In the genomic region with DNA sequence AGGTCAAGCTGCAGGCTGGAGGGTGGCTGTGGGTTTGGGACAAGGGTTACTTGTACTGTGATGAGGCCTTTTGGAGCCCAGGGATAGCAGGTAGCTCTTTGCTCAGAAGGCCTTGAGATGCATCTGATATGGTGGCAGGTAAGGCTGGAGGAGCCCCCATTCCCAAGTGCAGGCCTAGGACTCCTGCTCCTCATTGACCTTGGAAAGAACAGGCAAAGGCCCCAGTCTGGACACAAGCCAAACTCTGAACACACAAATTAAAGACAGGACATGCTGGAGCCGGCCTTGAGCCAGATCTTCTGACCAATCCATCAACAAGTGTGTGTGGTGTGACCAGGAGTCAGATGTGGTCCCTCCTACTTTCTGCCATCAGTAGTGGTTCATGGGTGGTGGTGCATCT, we compare ENCODE assay signal across 8 mouse cellular contexts. TPM values are rescaled to one million over a fixed set of nuclear protein-coding genes. Genes with fewer than 3 reads are reported as not detected.
A peak's percentile ranks its signal among the peaks of the same experiment; 100 is the strongest.
DNase-seq lines count a peak whose midpoint lies in the region; ATAC-seq lines count a peak whose summit lies in the region.

No protein-coding gene starts in this region.

- no peaks in the 10 kb centered on the region for H3K27me3 ChIP-seq in hindbrain, embryonic 14.5 days (ENCODE audit: control insufficient read depth, insufficient read depth, low read length)

- H3K36me3 ChIP-seq in hindbrain, embryonic 14.5 days (replicated peaks; ENCODE audit: control insufficient read depth, insufficient read depth) = no peaks in the 10 kb centered on the region; the same call in 1 of the 2 replicates

- peak overlapping the region; percentile 79 for H3K4me2 ChIP-seq in hindbrain, embryonic 14.5 days (replicated peaks)

- H3K4me1 ChIP-seq in hindbrain, embryonic 14.5 days (replicated peaks; ENCODE audit: control insufficient read depth, insufficient read depth, low read length) = peaks cover 52% of the 10 kb centered on the region

- 29% methylated on average over 1 of the region's 1 CpGs for WGBS in hindbrain, embryonic 14.5 days

- peak; percentile 82 to 85 for DNase-seq in adrenal gland, adult (ENCODE audit: inconsistent age in 2 of 2, low spot score in 1 of 2)
- no peak for DNase-seq in adrenal gland, adult 18-20 months (ENCODE audit: low spot score in 2 of 2)
- peak; percentile 40 for DNase-seq in right cerebral cortex, postnatal 4 days
- no peak for DNase-seq in right cerebral cortex, postnatal 36 days (ENCODE audit: low spot score in 2 of 2)
- DNase-seq in hindbrain, embryonic 14.5 days (ENCODE audit: low spot score) = no peak
- DNase-seq in ovary, adult 18-20 months (ENCODE audit: low spot score) = no peak
- DNase-seq in urinary bladder, postnatal 4 days (ENCODE audit: low spot score in 2 of 2) = no peak
- no peak for DNase-seq in urinary bladder, postnatal 25 days (ENCODE audit: low spot score)

- no peak for ATAC-seq in hindbrain, embryonic 14.5 days (ENCODE audit: low FRiP score)

- peak overlapping the region; percentile 85 for H3K9ac ChIP-seq in hindbrain, embryonic 14.5 days

- H3K27ac ChIP-seq in hindbrain, embryonic 14.5 days = 0 out of 2 replicates have a peak overlapping the region, but pooled peaks have one; percentile 89

- H3K4me3 ChIP-seq in hindbrain, embryonic 14.5 days (replicated peaks; ENCODE audit: low read length) = peak overlapping the region; percentile 65

- H3K9me3 ChIP-seq in hindbrain, embryonic 14.5 days (ENCODE audit: control insufficient read depth, low read length) = no peaks in the 10 kb centered on the region

RNA-seq across cellular contexts. Expression of gene Adcyap1r1, which starts 1.8 kb away (rescaled TPM):
- 10 to 100 TPM; 29.0 to 30.0 TPM for total RNA-seq in adrenal gland, adult 18-20 months (2021)
- 73.4 and 75.1 TPM in 2 replicates for polyA plus RNA-seq in hindbrain, embryonic 14.5 days (2014; fragmentation: Nextera tagmentation; extraction: Ambion mirVana)

Comparison
In these comparisons a context has a peak if more than half of its experiments do, and no peak if none do; other contexts are left out.
1. DNase-seq: peak in adrenal gland, adult (2 of 2) and right cerebral cortex, postnatal 4 days (single experiment); none in adrenal gland, adult 18-20 months (0 of 2), right cerebral cortex, postnatal 36 days (0 of 2), hindbrain, embryonic 14.5 days (single experiment), ovary, adult 18-20 months (single experiment), urinary bladder, postnatal 4 days (0 of 2) and urinary bladder, postnatal 25 days (single experiment).